Mouse (Mus musculus): Measurements from ENCODE around the gene Rab3ip. TPM values are rescaled to one million over a fixed set of nuclear protein-coding genes. Genes with fewer than 3 reads are reported as not detected.

Rab3ip gene
- total RNA-seq, 2 experiments from 2014 or later = 67.3 to 69.6 TPM

DNA sequence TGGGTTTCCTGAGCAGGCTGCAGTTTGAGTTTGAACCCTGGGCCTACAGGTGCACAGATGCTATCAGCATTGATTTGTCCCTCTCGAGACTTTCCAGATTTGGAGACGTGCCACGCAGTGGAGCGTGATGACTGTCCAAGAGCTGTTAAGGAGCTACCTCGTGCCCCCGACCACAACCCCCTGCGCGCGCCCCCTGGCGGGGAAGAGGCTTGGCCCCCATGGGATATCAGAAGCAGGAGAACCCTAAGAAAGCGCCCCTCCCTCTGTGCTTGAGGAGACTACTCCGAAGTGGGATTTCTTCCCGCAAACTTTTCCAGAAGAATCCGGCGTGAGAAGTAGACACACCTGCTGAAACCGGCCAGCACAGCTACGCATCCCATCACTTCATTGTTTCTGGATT is 12.2 kb upstream of the Rab3ip start:
- DNase-seq (ENCODE audit: low spot score in 2 of 2) = no peak

DNA sequence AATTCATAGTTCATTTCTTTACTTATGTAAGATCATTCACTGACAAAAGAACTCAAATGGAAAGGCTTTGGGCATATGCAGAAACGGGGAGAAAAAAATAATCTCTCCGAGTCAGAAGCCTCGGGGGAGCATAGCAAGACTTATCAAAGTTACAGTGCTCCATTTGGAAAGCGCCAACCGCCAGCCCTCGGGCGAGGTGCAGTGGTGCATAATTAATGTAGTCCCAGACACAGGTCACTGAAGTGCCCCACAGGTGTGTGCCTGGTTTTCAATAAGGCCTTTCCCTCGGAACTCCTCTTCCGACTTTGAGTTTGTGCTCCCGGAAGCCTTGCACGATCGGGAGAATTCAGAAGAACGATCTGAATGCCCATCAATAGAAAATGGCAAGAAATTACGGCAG is 11.6 kb upstream of the Rab3ip start:
- DNase-seq (ENCODE audit: low spot score in 2 of 2) = no peak

DNA sequence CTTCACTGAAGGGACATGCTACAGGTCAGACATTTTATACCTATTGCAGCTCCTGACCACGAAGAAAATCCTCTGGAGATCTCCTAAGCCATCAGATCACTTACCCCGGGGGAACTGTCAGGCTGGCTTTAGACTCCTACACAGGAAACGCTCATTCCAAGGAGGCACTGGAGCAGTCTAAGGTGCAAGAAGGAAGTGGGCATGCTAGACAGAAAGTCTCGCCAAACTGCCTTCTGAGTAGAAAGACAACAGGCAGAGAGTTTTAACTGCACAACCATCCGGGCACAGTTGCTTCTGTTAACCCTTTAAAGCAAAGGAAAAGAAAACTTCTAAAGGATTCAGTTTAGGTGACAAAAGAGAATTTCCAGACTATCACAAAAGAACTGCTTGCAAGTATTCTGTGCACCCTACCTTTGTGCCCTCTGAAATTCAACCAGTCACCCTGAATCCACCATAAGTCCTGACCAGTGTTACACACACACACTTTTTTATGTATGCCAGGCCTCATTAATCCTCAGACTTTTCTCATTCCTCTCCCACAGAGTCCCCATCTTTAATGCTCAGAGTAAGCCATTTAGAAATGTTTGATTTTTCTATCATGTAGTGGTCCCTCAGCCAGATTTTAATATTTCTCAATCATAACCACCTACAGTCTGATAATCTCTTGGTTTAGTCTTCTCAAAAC is 7.4 kb upstream of the Rab3ip start:
- no peak for DNase-seq (ENCODE audit: low spot score in 2 of 2)

DNA sequence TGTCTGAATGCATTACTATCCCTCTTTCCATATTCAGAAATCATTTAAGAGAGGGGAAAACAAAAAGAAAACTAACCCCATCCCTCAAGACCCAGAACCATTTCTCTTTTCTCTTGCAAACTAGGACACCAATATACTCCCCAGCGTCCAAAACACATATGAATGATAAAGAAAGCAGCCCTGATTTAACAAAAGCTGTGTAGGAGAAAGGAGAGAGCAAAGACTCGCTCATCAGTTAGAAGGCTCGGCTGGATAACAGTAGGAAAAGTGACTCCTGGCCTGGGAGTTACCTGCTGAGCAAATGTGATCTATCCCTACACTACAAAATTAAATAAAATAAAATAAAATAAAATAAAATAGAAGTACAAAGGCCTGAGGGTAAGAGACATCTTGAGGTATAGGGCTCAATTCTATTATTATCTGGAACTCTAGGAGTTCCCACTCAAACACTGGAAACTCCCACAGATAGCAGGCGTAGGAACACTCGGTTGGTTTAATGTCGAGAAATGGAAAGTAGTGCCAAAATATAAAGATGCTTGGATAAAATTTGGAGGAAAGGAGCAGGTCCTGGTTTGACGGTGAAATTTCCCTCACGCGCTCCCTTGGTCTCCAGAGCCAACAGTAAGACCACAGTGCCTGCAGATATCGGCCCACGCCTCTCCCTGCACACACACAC is 6.1 kb upstream of the Rab3ip start:
- no peak for DNase-seq (ENCODE audit: low spot score in 2 of 2)

DNA sequence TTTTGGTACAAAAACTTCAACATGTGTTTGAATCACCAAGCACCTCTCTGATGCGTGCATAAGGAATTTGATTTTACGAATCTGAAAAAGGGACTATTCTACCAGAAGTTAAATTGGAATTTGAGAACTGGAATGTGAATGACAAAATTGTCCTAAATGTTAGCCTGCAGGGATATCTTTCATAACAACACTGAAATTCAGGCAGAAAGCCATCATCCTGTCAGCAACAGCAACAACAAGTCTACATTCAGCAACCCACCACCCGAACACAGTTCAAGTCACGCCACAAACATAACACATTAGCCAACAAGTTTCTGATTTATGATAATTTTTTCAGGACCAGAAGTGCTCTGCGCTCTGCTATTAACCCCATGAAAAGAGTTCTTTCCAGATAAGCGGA is 4.6 kb upstream of the Rab3ip start:
- DNase-seq (ENCODE audit: low spot score in 2 of 2) = no peak

GRCm38 (mm10) chr10:116950886-116951285 is 317 bp upstream of the Rab3ip start:
- no peak for DNase-seq (ENCODE audit: low spot score in 2 of 2)

DNA sequence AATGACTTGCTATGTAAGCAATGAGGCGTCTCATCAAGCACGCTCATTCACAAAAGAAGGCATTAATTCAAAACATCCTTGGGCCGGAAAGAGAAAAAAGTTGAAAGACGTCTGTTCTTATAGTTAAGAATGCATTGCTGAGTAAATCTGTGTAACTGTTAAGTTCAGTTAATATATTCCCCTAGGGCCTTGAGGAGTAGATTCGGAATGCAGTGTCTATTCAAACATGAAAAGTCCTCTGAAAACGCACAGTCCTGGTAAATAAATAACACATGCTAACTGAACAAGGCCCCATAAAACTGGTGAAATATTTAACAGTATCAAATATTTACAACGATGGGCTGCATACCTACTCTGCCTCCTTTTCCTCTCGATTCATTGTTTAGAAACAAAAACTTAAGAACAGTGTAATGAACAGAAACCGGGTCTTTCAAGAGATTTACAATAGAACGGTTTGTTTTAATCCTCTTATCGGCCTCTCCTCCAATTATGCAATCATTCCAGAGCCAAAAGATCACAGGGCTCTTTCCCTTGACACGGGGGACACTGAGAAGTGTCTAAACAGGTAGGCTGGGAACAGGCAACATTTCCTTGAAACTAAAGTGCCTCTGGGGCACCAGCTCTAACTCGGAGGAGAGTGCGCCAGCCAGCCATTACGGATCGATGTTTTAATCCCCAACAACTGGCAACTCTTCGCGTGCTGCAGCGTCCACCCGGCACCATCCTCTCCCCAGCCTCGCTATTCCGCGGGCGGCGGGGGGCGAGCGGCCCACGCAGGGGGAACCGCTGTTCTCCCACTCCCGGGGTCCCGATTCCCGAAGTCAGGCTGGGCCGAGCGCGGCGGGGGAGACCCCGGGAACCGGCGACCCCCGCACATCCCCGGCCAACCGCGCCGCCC is 1.2 kb downstream of the Rab3ip start:
- peak in 1 of 2 experiments; percentile 28 for DNase-seq (ENCODE audit: low spot score in 2 of 2)

GRCm38 (mm10) chr10:116948414-116948813 is 2.2 kb downstream of the Rab3ip start:
- no peak for DNase-seq (ENCODE audit: low spot score in 2 of 2)

DNA sequence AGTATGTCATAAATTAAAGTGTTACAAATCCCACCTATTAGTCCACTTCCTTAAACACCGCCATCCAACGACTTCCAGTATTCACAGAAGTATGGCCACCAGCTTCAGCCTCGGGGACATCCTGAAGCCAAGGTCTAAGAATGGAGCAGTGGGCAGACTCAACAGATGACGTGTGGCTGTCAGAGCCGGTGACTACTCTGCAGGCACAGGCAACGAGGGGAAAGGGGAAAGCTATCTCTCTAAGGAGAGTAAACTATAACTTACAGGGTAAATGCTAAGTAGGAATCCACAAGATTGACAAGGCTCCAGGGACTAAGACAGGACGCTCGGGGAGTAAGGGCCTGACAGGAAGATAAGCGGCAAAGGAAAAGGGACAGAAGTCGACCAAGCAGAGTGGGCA is 5.6 kb downstream of the Rab3ip start:
- DNase-seq (ENCODE audit: low spot score in 2 of 2) = no peak

DNA sequence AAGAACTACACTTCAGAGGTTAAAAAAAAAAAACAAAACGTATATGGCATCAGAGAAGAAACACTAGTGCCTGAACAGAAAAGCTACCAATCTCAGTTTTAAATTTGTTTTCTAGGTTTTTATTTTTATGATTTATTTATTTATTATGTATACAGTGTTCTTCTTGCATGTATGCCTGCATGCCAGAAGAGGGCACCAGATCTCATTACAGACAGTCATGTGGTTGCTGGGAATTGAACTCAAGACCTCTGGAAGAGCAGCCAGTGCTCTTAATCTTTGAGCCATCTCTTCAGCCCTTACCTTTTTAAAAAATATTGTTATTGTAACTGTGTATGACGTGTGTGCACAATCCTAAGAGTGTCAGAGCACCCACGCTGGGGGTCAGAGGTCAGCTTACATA is 6.4 kb downstream of the Rab3ip start:
- no peak for DNase-seq (ENCODE audit: low spot score in 2 of 2)

DNA sequence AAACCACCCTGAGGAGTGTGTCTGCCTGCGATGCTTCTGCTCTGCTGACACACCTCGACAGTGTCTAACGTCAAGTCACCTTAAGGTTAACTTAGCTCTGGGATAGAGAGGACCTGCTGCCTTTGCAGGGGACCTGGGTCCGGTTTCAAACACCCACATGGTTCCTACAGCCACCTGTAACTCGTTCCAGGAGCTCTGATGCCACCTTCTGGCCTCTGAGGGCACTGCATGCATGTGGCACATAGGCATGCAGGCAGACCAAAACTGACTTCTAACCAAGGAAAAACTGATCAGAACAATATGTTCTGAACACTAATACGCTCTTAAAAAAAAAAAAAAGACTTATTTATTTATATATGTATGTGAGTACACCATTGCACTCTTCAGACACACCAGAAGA is 7.5 kb downstream of the Rab3ip start:
- no peak for DNase-seq (ENCODE audit: low spot score in 2 of 2)

DNA sequence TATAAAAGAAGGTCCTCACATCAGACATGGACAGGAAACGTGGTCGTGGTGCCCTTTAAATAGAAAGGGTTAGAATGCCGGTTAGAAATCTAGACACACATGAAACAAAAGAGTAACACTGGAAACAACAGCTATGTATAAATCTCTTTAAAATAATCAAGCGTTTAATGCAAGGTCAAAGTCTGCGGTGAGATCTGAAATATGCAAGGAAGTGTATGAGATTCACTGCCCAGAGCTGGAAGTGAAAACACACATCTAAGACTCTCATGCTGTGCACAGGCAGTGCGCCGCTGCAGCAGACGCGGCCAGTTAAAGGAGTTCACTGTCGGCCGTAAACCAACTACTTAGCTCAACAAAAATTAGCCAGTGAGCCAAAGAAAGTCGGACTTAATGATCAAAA is 15.5 kb downstream of the Rab3ip start:
- DNase-seq (ENCODE audit: low spot score in 2 of 2) = no peak

GRCm38 (mm10) chr10:116933794-116934193 is 16.8 kb downstream of the Rab3ip start:
- DNase-seq (ENCODE audit: low spot score in 2 of 2) = no peak

- DNase-seq (ENCODE audit: low spot score in 2 of 2) = no peak
Observed at GRCm38 (mm10) chr10:116932418-116932817, 18.2 kb downstream of the Rab3ip start.

- no peak for DNase-seq (ENCODE audit: low spot score in 2 of 2)
Observed at GRCm38 (mm10) chr10:116931497-116932179, 18.9 kb downstream of the Rab3ip start.

DNA sequence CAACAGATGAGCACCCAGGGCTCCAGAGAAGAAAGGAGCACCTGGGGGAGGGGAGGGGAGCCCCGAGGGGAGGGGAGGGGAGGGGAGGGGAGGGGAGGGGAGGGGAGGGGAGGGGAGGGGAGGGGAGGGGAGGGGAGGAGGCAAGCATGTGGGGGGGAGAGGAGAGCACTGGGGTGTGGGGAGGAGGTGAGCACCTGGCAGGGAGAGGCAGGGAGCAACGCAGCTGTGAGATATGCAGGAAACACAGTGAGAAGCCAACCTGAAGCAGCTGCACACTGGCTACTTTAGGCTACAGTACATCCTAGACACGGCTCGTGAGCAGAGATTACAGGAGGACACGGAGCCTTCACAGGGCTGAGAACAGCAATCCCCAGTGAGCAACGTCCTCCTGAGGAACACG is 19.6 kb downstream of the Rab3ip start:
- no peak for DNase-seq (ENCODE audit: low spot score in 2 of 2)

- DNase-seq (ENCODE audit: low spot score in 2 of 2) = no peak
Observed at GRCm38 (mm10) chr10:116930506-116930905, 20.1 kb downstream of the Rab3ip start.

DNA sequence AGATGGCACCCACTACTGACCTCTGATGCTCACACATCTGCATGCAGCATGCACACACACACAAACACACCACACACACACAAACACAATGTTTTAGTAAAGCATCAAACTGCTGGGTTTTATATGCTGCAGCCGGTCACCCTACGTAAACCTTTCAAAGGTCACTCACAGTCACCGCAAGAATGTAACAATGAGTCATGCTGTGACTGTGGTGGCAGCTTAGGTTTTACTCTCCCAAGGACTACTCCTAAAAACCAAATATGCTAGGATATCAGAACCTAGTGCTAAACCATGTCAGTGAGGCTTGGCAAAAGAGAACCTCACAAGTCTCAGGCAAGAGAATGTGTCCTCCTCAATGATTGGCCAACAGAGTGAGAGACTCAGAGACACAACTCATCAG is 21.7 kb downstream of the Rab3ip start:
- DNase-seq (ENCODE audit: low spot score in 2 of 2) = no peak

- no peak for DNase-seq (ENCODE audit: low spot score in 2 of 2)
Observed at GRCm38 (mm10) chr10:116926428-116927113, 24.0 kb downstream of the Rab3ip start.

GRCm38 (mm10) chr10:116923651-116924495 is 26.7 kb downstream of the Rab3ip start:
- no peak for DNase-seq (ENCODE audit: low spot score in 2 of 2)
